Mouse (Mus musculus) CH12.LX (cell line): ENCODE data around the gene Zdhhc20. TPM values are rescaled to one million over a fixed set of nuclear protein-coding genes. Genes with fewer than 3 reads are reported as not detected.
A peak's percentile ranks its signal among the peaks of the same experiment; 100 is the strongest.

ENCODE experiments used
- DNase-seq: peaks from one replicate; pipeline ENCODE4 v3.0.0-alpha.2; 2013; ENCODE audit errors: extremely low read depth
- H3K27ac ChIP-seq: 2 replicates; pipeline ENCODE4 v1.5.1; 2012; ENCODE audit warnings: low read depth, mild to moderate bottlenecking, control low read depth, moderate library complexity; ENCODE audit not compliant: insufficient read depth
- H3K27me3 ChIP-seq: replicated peaks from 2 replicates; pipeline ENCODE3; 2012; ENCODE audit warnings: inconsistent platforms
- H3K36me3 ChIP-seq, 2 experiments: replicated peaks in 1 of 2; 2 replicates each; pipeline versions ENCODE3 to v1.6.1; 2012; ENCODE audit warnings: inconsistent platforms in 1 of 2, low read length in 1 of 2, mild to moderate bottlenecking in 1 of 2, mixed read lengths in 1 of 2, moderate library complexity in 1 of 2; ENCODE audit not compliant: control insufficient read depth in 1 of 2, insufficient read depth in 1 of 2
- H3K4me1 ChIP-seq, 2 experiments: 2 replicates each; pipeline ENCODE4 v1.6.1; 2012; ENCODE audit warnings: inconsistent platforms in 1 of 2, moderate library complexity in 1 of 2; ENCODE audit not compliant: insufficient read depth in 2 of 2, control insufficient read depth in 1 of 2
- H3K4me2 ChIP-seq: 2 replicates; pipeline ENCODE4 v1.6.1; 2012; ENCODE audit warnings: low read depth, mild to moderate bottlenecking, control low read depth; ENCODE audit not compliant: poor library complexity, insufficient read depth, severe bottlenecking
- H3K4me3 ChIP-seq, 3 experiments: fragments of 150-350 bp in 1 of 3; sonication (generic) in 1 of 3; replicated peaks in 1 of 3; 2 replicates each; pipeline versions ENCODE3 to v1.5.1; 2011 to 2012; ENCODE audit warnings: low read depth in 2 of 3, low read length in 2 of 3, mild to moderate bottlenecking in 2 of 3, moderate library complexity in 2 of 3, control low read depth in 1 of 3, improper control_type of control experiment in 1 of 3, inconsistent platforms in 1 of 3, mixed read lengths in 1 of 3; ENCODE audit not compliant: poor library complexity in 1 of 3
- H3K79me2 ChIP-seq: replicated peaks from 2 replicates; pipeline ENCODE4 v1.6.1; 2012; ENCODE audit warnings: mild to moderate bottlenecking, moderate library complexity; ENCODE audit not compliant: control insufficient read depth, poor library complexity, insufficient read depth, severe bottlenecking; ENCODE audit errors: extremely low read depth
- H3K9ac ChIP-seq: 2 replicates; pipeline ENCODE4 v1.6.1; 2012; ENCODE audit warnings: low read depth, mild to moderate bottlenecking, control low read depth, moderate library complexity; ENCODE audit not compliant: insufficient read depth
- H3K9me3 ChIP-seq: replicated peaks from 2 replicates; pipeline ENCODE3; 2012; ENCODE audit warnings: low read length, inconsistent platforms, mixed read lengths
- BHLHE40 ChIP-seq: IDR thresholded peaks from 2 replicates; pipeline ENCODE4 v1.6.1; 2011; ENCODE audit warnings: mild to moderate bottlenecking, low read depth, low read length, improper control_type of control experiment
- CHD1 ChIP-seq: IDR thresholded peaks from 2 replicates; pipeline ENCODE4 v1.6.1; 2012; ENCODE audit warnings: low read depth, low read length, improper control_type of control experiment, inconsistent platforms
- E2F4 ChIP-seq: IDR thresholded peaks from 2 replicates; pipeline ENCODE4 v1.6.1; 2011; ENCODE audit warnings: low read depth, low read length, improper control_type of control experiment; ENCODE audit not compliant: insufficient replicate concordance
- EP300 ChIP-seq: IDR thresholded peaks from 2 replicates; pipeline ENCODE4 v1.6.1; 2011; ENCODE audit warnings: low read length, improper control_type of control experiment
- JUND ChIP-seq: conservative IDR thresholded peaks from 2 replicates; pipeline ENCODE4 v1.6.1; 2011; ENCODE audit warnings: low read depth, low read length, improper control_type of control experiment
- MEF2A ChIP-seq: IDR thresholded peaks from 2 replicates; pipeline ENCODE4 v1.6.1; 2014; ENCODE audit warnings: low read depth, mild to moderate bottlenecking, inconsistent platforms, low read length, improper control_type of control experiment, borderline replicate concordance
- PAX5 ChIP-seq: IDR thresholded peaks from 2 replicates; pipeline ENCODE4 v1.6.1; 2012; ENCODE audit warnings: low read length, inconsistent platforms, mixed read lengths
- POLR2AphosphoS2 ChIP-seq: IDR thresholded peaks from 2 replicates; pipeline ENCODE4 v1.6.1; 2011; ENCODE audit warnings: low read depth, low read length, improper control_type of control experiment
- RCOR1 ChIP-seq: conservative IDR thresholded peaks from 2 replicates; pipeline ENCODE4 v1.6.1; 2012; ENCODE audit warnings: low read depth, mild to moderate bottlenecking, inconsistent platforms, low read length, improper control_type of control experiment
- TBP ChIP-seq: conservative IDR thresholded peaks from 2 replicates; pipeline ENCODE4 v1.6.1; 2011; ENCODE audit warnings: low read depth, low read length, improper control_type of control experiment
- UBTF ChIP-seq: IDR thresholded peaks from 2 replicates; pipeline ENCODE4 v1.6.1; 2012; ENCODE audit warnings: low read depth, mild to moderate bottlenecking, inconsistent platforms, low read length, improper control_type of control experiment, moderate library complexity
- ZC3H11A ChIP-seq: IDR thresholded peaks from 2 replicates; pipeline ENCODE4 v1.6.1; 2012; ENCODE audit warnings: low read depth, mild to moderate bottlenecking, inconsistent platforms, low read length, improper control_type of control experiment
- ZKSCAN1 ChIP-seq: IDR thresholded peaks from 2 replicates; pipeline ENCODE4 v1.6.1; 2012; ENCODE audit warnings: low read depth, inconsistent platforms, low read length, improper control_type of control experiment, borderline replicate concordance
- ZMIZ1 ChIP-seq: IDR thresholded peaks from 2 replicates; pipeline ENCODE4 v1.6.1; 2012; ENCODE audit warnings: low read depth, mild to moderate bottlenecking, inconsistent platforms, low read length, improper control_type of control experiment
- ZNF384 ChIP-seq: IDR thresholded peaks from 2 replicates; pipeline ENCODE4 v1.6.1; 2012; ENCODE audit warnings: low read depth, low read length, improper control_type of control experiment, inconsistent platforms
- dilution Hi-C: fragments of 300-500 bp; cut with MboI; formaldehyde crosslinking; loops from 2 replicates; pipeline ENCODE4 v1.14.3; 2020; ENCODE audit warnings: low sequenced_read_pairs; ENCODE audit not compliant: extremely low pct_unique_long_range_greater_than_20kb, extremely low pct_ligation_motif_present
- in situ Hi-C: fragments of 300-500 bp; cut with MboI; formaldehyde crosslinking; loops from 3 replicates; pipeline ENCODE4 v1.14.3; 2019; ENCODE audit warnings: low sequenced_read_pairs, low pct_ligation_motif_present, low pct_unique_long_range_greater_than_20kb, mixed read lengths
- polyA plus RNA-seq: library from polyadenylated mRNA; unstranded; fragments of >175 nt; gene quantifications from 2 replicates; pipeline ENCODE4 v1.2.1, GENCODE M21; 2012; ENCODE audit warnings: low read depth; ENCODE audit not compliant: insufficient read length
- total RNA-seq, 2 experiments: library from RNA; depleted of rRNA; stranded (reverse); fragments of 300-350 nt in 1 of 2; fragments of >200 nt in 1 of 2; gene quantifications; 2 replicates each; pipeline ENCODE4 v1.2.3; 2012 to 2014

Zdhhc20 gene
- total and polyA plus RNA-seq, 3 experiments = 10.4 to 41.3 (median 27.4) TPM

DNA sequence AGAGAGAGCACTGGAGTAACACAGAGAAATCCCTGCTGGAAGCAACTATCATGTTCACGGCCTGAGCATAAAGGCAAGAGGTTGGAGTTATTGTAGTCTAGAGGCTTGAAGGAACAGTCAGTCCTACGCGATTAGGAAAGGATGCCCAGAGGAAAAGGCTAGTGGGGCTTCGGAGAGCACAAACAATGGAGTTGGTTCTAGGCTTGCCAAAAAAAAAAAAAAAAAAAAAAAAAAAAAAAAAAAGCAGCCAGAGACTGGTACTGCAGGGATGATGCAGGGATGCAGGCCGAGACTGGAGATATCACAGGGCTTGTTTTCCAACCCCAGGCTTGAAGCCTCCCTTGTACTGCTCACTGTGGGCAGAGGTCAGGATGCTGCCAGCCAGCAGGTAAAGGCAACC, 19.2 kb upstream of the Zdhhc20 start:
- no peaks in the 10 kb centered on the region for H3K36me3 ChIP-seq
- dilution Hi-C loops (no loop called here), in situ Hi-C loops (loop anchor here (25.0 kb wide), 1 partner anchor 522 kb away; the partner anchor contains the start of gene Cryl1)
- no peak for DNase-seq
- no peak overlapping the region for H3K4me2 ChIP-seq
- peaks cover 5 to 20% of the 10 kb centered on the region in 2 experiments for H3K4me1 ChIP-seq
- no peak overlapping the region for H3K27ac ChIP-seq
- H3K9me3 ChIP-seq = no peaks in the 10 kb centered on the region
- H3K9ac ChIP-seq = no peak overlapping the region
- H3K79me2 ChIP-seq = no peaks in the 10 kb centered on the region
- TF ChIP-seq UBTF = no peak
- TF ChIP-seq ZNF384 = peak; percentile 41; the same call in 1 of the 2 replicates
- H3K4me3 ChIP-seq = no peak overlapping the region
- no peaks in the 10 kb centered on the region for H3K27me3 ChIP-seq

DNA sequence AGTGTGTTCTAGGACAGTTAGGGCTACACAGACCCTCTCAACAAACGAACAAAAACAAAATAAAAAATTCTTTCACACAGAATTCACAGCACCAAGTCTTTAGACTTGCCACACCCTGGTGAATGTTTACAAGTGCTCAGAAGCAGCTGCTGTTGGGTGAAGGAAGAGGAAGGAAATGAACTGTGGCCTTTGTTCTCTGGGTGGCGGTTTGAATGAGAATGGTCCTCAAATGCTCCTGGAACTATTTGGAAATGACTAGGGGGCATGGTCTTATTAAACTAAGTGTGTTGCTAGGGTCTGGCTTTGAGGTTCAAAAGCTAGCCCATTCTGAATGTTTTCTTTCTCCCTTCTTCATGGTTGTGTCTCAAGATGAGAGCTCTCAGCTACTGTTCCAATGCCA, 18.4 kb upstream of the Zdhhc20 start:
- Histone ChIP-seq H3K4me3 (no peak overlapping the region), H3K27ac (no peak overlapping the region), H3K9me3 (no peaks in the 10 kb centered on the region), H3K4me1 (peaks cover 5 to 20% of the 10 kb centered on the region in 2 experiments), H3K4me2 (no peak overlapping the region), H3K9ac (no peak overlapping the region)
- no peak for DNase-seq
- TF ChIP-seq MEF2A (no peak), BHLHE40 (no peak), ZC3H11A (no peak), EP300 (no peak), RCOR1 (no peak), JUND (no peak), POLR2AphosphoS2 (no peak), ZNF384 (no peak), PAX5 (no peak), E2F4 (no peak), ZMIZ1 (no peak), ZKSCAN1 (no peak), UBTF (no peak), TBP (no peak), CHD1 (no peak)
- TF ChIP-seq, all 38 proteins: peak for 0
- Histone ChIP-seq H3K27me3 (no peaks in the 10 kb centered on the region), H3K36me3 (no peaks in the 10 kb centered on the region), H3K79me2 (no peaks in the 10 kb centered on the region)
- in situ Hi-C loops = loop anchor here (25.0 kb wide), 1 partner anchor 521 kb away; the partner anchor contains the start of gene Cryl1
- dilution Hi-C loops = no loop called here
